Mouse (Mus musculus): ENCODE measurements at regions not wholly inside any gene's neighbourhood (a gene's known extent, or its start where the extent isn't known, plus 50 kb on each side); places are given as distances from the start of the nearest gene placed in this dataset.

- TF ChIP-seq POLR2A (IDR thresholded peaks at IDR 0.05; ENCODE audit: control insufficient read depth, low read depth, low read length) = no peak
- TF ChIP-seq CTCF (IDR thresholded peaks at IDR 0.05; ENCODE audit: control insufficient read depth, insufficient read depth, insufficient replicate concordance, low read depth, low read length) = no peak
These were observed 180.6 kb downstream of the Casp12 start for GRCm38 (mm10) chr9:5525762-5526360.

Measured in testis, adult 2 months (tissue).